Mouse (Mus musculus) limb, embryonic 10.5 days (tissue): ENCODE measurements at regions not wholly inside any gene's neighbourhood (a gene's known extent, or its start where the extent isn't known, plus 50 kb on each side); places are given as distances from the start of the nearest gene placed in this dataset.
"Not testable (repeated sequence)": the region's sequence is repeated elsewhere in the genome, so short reads cannot be mapped to it uniquely, and the experiment has no call there.

Experiments used
- DNase-seq: peaks from one replicate; pipeline ENCODE4 v3.0.0-alpha.2; 2017; ENCODE audit warnings: low spot score
- H3K27ac ChIP-seq: fragments of 300-500 bp; sonication (generic); 2 replicates; pipeline ENCODE4 v1.5.1; 2016; ENCODE audit warnings: mild to moderate bottlenecking
- H3K27me3 ChIP-seq: fragments of 300-500 bp; sonication (generic); 2 replicates; pipeline ENCODE4 v1.6.1; 2016; ENCODE audit warnings: low read depth, mild to moderate bottlenecking; ENCODE audit not compliant: poor library complexity, severe bottlenecking
- H3K36me3 ChIP-seq: fragments of 300-500 bp; sonication (generic); 2 replicates; pipeline ENCODE4 v1.6.1; 2016; ENCODE audit warnings: mild to moderate bottlenecking, moderate library complexity
- H3K4me1 ChIP-seq: fragments of 300-500 bp; sonication (generic); 2 replicates; pipeline ENCODE4 v1.6.1; 2016
- H3K4me3 ChIP-seq: fragments of 300-500 bp; sonication (generic); 2 replicates; pipeline ENCODE4 v1.5.1; 2016; ENCODE audit warnings: mild to moderate bottlenecking, moderate library complexity
- H3K9me3 ChIP-seq: fragments of 300-500 bp; sonication (generic); replicated peaks from 2 replicates; pipeline ENCODE4 v1.6.1; 2016; ENCODE audit warnings: mild to moderate bottlenecking
- WGBS: fragments of 180-500 bp; shearing (Covaris S2); methylation state at CpG from one replicate; pipeline ENCODE4 v1.1.7; 2016; 5-methylcytosine and 5-hydroxymethylcytosine counted together

- not testable (repeated sequence) for H3K4me1 ChIP-seq, H3K27me3 ChIP-seq, H3K36me3 ChIP-seq, H3K9me3 ChIP-seq, DNase-seq, H3K27ac ChIP-seq, H3K4me3 ChIP-seq
- WGBS: no CpG with 5 or more reads among the region's 6 CpGs
These were observed 112.1 kb upstream of the Sipa1l1 start for GRCm38 (mm10) chr12:82056782-82057611.

DNA sequence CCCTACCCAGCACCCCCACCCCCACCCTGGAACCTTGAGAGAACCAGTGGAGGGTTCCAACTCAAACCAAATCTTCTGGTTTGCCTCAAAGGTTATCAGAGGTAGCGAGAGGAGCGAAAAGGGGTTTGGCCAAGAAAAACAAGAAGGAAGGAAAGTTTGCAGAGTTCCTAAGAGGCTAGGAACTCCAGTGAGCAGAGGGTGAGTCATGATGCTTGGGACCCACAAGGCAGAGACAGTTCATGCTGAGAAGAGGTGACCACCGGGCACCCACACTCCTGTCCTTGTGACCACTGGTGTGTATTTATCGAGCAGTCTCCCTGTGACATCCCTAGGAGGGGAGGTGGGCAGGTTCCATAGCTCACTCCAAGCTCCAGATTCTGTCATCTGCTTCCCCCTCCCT lies 104.1 kb upstream of the Sipa1l1 start:
- no peaks in the 10 kb centered on the region for H3K27me3 ChIP-seq
- H3K36me3 ChIP-seq: no peaks in the 10 kb centered on the region
- H3K9me3 ChIP-seq: no peaks in the 10 kb centered on the region
- no peak overlapping the region for H3K27ac ChIP-seq
- WGBS: 91% methylated on average over 4 of the region's 4 CpGs
- H3K4me3 ChIP-seq: no peak overlapping the region
- H3K4me1 ChIP-seq: 0 out of 2 replicates have a peak, but pooled peaks cover 4% of the 10 kb centered on the region
- DNase-seq: no peak

GRCm38 (mm10) chr12:82066860-82067259 lies 102.3 kb upstream of the Sipa1l1 start:
- H3K36me3 ChIP-seq: no peaks in the 10 kb centered on the region
- no peaks in the 10 kb centered on the region for H3K27me3 ChIP-seq
- no peak overlapping the region for H3K4me3 ChIP-seq
- no peaks in the 10 kb centered on the region for H3K9me3 ChIP-seq
- DNase-seq: no peak
- WGBS: 47% methylated on average over 4 of the region's 4 CpGs
- no peak overlapping the region for H3K27ac ChIP-seq
- H3K4me1 ChIP-seq: 0 out of 2 replicates have a peak, but pooled peaks cover 4% of the 10 kb centered on the region

DNA sequence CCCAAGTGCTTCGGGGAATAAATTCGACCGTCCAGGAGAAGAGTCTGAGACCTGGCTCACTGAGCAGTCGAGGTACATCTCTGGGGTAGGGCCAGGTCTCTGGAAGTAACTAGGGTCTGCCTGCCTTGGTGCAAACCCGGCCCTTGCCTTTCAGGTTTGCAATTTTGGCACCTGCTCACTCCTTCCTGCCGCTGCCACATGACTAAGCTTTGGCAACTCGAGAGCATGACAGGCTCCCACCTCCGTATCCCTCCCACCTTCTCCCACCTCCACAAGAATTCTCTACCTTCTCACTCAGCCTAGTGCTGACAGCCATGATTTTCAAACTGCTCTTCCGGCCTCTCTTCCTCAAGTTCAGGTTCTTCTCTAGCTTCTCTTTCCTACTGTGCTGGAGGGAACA lies 99.5 kb upstream of the Sipa1l1 start:
- Histone ChIP-seq H3K9me3 (no peaks in the 10 kb centered on the region), H3K4me3 (no peak overlapping the region), H3K4me1 (peaks cover 11% of the 10 kb centered on the region), H3K27ac (no peak overlapping the region), H3K27me3 (no peaks in the 10 kb centered on the region), H3K36me3 (no peaks in the 10 kb centered on the region)
- DNase-seq: no peak
- WGBS: 90% methylated on average over 9 of the region's 9 CpGs

DNA sequence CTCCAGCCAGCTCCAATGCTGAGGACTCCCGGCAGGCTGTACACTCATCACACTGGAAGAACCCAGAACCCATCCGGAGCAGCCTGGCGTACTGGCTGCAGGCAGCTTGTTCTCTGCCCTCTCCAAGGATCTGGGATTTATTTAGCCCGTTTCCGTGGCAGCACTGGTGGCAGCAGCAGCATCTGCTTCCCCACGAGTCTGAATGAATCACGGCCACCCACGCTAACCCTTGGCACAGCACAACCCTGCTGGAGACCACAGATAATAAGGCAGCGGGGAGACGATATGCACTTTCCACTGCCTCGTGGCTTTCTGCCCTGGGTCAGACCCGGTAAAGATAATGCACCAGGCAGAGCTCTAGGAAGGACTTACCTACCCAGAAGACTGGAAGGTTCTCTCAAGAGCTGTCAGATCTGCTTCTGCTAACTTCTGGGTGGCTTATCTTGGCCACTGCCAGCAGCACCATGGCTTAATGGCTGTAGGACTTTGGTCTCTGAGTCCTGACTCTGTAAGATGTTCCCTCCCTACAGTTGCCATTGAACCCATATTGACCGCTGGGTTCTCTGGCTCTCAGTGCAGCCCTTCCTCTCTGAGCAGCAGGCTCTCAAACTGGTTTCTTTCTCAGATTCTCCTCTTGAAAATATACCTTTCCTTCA lies 96.2 kb upstream of the Sipa1l1 start:
- Histone ChIP-seq H3K9me3 (no peaks in the 10 kb centered on the region), H3K4me3 (no peak overlapping the region), H3K4me1 (peaks cover 17% of the 10 kb centered on the region), H3K27me3 (no peaks in the 10 kb centered on the region), H3K27ac (peak overlapping the region; percentile 7; the same call in 1 of the 2 replicates), H3K36me3 (no peaks in the 10 kb centered on the region)
- DNase-seq: no peak
- WGBS: 76% methylated on average over 13 of the region's 13 CpGs

DNA sequence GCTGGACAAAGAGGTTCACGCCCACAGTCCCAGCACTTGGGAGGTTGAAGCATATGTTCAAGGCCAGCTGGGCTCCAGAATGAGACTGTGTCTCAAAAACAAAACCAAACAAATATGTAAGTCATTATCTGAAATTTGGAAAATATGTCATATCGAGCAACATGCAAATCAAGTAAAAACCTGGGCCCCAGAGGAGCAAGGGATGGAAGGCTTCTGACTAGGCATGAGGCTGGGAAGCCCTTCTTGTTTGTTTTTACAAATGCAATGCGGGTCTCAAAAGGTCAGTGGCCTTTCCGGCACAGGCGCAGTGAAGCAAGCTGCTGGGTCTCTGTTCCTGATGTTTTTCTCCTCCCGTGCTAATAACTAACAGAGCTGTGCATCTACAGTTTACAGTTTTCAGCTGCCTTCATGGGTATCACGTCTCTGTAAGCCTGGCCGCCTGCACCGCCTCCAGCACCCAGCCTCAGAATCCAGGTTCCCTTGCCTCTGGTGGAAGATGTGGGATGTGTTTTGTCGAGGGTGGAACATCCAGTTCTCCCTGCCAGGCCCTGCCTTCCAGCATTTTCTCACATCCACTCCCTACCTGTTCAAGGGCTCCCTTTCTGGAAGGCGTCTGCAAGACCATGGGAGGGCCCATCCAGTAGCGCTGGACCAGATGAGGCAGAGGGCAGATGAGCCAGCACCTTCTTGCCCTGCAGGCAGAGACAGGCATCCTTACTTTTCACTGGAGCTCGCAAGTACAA lies 93.5 kb upstream of the Sipa1l1 start:
- WGBS: 51% methylated on average over 13 of the region's 13 CpGs
- no peak overlapping the region for H3K4me3 ChIP-seq
- no peaks in the 10 kb centered on the region for H3K27me3 ChIP-seq
- H3K4me1 ChIP-seq: peaks cover 17% of the 10 kb centered on the region
- DNase-seq: peak; percentile 38
- H3K27ac ChIP-seq: peak overlapping the region; percentile 68
- no peaks in the 10 kb centered on the region for H3K36me3 ChIP-seq
- no peaks in the 10 kb centered on the region for H3K9me3 ChIP-seq

DNA sequence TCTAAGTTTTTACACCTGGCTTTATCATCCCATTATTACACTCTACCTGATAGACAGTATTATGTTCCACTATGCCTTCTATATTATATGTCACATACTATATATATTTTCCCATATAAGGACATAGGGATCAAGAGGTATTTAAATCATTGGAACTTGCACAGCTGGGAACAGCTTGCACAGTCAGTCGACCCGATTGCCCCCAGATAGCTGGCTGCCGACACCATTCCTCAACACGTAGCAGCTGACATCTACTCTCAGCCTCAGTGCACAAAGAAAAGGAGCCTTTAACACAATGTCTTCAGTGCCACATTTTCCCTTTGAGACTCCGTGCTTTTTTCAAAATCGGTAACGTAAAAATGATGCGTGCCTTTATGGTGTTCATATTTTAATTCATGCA lies 92.4 kb upstream of the Sipa1l1 start:
- Histone ChIP-seq H3K36me3 (no peaks in the 10 kb centered on the region), H3K9me3 (no peaks in the 10 kb centered on the region), H3K4me3 (no peak overlapping the region), H3K27me3 (no peaks in the 10 kb centered on the region), H3K27ac (no peak overlapping the region), H3K4me1 (peaks cover 17% of the 10 kb centered on the region)
- DNase-seq: no peak
- WGBS: 84% methylated on average over 8 of the region's 8 CpGs

- WGBS: 82% methylated on average over 5 of the region's 5 CpGs
- Histone ChIP-seq H3K4me1 (peaks cover 12% of the 10 kb centered on the region), H3K9me3 (no peaks in the 10 kb centered on the region), H3K36me3 (no peaks in the 10 kb centered on the region), H3K27ac (no peak overlapping the region), H3K27me3 (no peaks in the 10 kb centered on the region), H3K4me3 (no peak overlapping the region)
- no peak for DNase-seq
These were observed 91.2 kb upstream of the Sipa1l1 start for GRCm38 (mm10) chr12:82077945-82078344.

GRCm38 (mm10) chr12:82078740-82079139 lies 90.4 kb upstream of the Sipa1l1 start:
- DNase-seq: no peak
- H3K36me3 ChIP-seq: no peaks in the 10 kb centered on the region
- no peak overlapping the region for H3K27ac ChIP-seq
- no peaks in the 10 kb centered on the region for H3K9me3 ChIP-seq
- peaks cover 10% of the 10 kb centered on the region for H3K4me1 ChIP-seq
- no peak overlapping the region for H3K4me3 ChIP-seq
- no peaks in the 10 kb centered on the region for H3K27me3 ChIP-seq

DNA sequence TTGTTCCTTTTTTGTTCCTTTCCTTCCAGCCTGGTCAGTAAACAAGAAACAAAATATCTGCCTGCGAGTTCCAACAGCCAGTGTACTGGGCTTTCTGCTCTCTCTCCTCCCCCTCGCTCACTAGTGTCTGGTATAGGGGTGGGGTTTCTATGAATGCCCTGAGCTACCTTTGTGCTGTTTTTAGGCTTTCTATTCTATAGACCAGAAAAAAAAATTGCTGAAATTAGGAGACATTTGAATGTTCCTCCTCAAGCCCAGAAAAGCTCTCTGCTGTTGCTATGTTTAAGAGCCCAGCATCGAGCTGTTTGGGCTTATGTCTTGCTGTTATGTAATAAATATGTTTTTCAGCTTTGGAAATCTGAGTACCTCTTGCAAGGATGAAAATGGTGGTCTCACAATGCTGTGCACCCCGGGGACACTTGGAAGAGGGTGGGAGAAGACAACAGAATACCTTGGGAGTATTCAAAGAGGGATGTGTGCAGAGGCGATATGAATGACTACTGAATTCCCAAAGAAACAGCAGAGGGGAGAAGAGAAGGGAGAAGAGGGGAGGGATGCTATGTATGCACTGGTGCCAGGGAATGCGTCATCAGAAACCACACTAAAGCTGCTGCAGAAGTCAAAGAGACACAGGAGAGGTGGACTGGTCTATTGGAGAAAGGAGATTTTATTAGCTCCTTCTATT lies 88.8 kb upstream of the Sipa1l1 start:
- Histone ChIP-seq H3K4me3 (no peak overlapping the region), H3K4me1 (peaks cover 8% of the 10 kb centered on the region), H3K27me3 (no peaks in the 10 kb centered on the region), H3K36me3 (no peaks in the 10 kb centered on the region), H3K27ac (no peak overlapping the region), H3K9me3 (no peaks in the 10 kb centered on the region)
- DNase-seq: no peak
- 88% methylated on average over 6 of the region's 6 CpGs for WGBS

GRCm38 (mm10) chr12:82082596-82082995 lies 86.5 kb upstream of the Sipa1l1 start:
- 98% methylated on average over 4 of the region's 4 CpGs for WGBS
- DNase-seq, H3K27me3 ChIP-seq: not testable (repeated sequence)

DNA sequence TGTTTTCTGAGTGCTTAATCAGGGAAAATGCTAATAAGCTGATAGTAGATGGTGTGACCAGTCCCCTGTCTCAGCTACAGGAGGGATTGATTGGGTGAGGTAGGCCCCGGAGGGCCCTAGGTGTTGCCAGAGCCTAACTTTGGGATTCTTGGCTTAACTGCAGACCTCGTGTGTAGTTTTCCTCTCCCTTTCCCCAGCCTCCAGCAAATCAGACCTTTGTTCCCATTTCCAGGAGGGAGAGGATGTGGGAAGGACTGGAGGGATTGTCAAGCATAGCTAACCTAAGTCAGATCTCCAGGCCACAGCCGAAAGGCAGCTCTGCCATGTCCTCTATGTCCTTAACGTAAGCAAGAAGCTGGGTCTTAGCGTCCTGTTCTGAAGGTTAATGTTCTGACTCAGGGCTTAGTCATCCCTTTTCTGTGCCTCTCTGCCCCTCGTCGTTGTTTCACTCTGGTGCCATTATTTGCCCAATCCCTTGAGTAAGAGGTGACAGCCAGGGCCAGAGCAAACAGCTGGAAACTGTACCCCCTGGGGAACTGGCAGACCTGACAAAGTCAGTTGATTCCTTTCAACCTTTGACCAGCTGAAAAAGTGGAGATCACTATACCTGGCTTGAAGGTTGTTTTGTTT lies 83.2 kb upstream of the Sipa1l1 start:
- no peaks in the 10 kb centered on the region for H3K4me1 ChIP-seq
- no peaks in the 10 kb centered on the region for H3K9me3 ChIP-seq
- DNase-seq: no peak
- WGBS: 50% methylated on average over 7 of the region's 7 CpGs
- no peaks in the 10 kb centered on the region for H3K36me3 ChIP-seq
- H3K4me3 ChIP-seq: no peak overlapping the region
- no peak overlapping the region for H3K27ac ChIP-seq
- H3K27me3 ChIP-seq: no peaks in the 10 kb centered on the region

More at GRCm38 (mm10) chr12:82082596-82082995, 86.5 kb upstream of the Sipa1l1 start:
- H3K4me1 ChIP-seq, H3K4me3 ChIP-seq, H3K27ac ChIP-seq, H3K9me3 ChIP-seq, H3K36me3 ChIP-seq: not testable (repeated sequence)
